Mouse (Mus musculus) embryonic fibroblast, embryonic 13.5 days (primary cell): ENCODE results near the gene Krt72. TPM values are rescaled to one million over a fixed set of nuclear protein-coding genes. Genes with fewer than 3 reads are reported as not detected.

Source experiments
- H3K27ac ChIP-seq: 2 replicates; pipeline ENCODE4 v1.5.1; 2012; ENCODE audit warnings: low read length, control low read depth, inconsistent platforms; ENCODE audit not compliant: insufficient read depth
- H3K4me1 ChIP-seq: 2 replicates; pipeline ENCODE4 v1.6.1; 2011; ENCODE audit warnings: low read length; ENCODE audit not compliant: control insufficient read depth, insufficient read depth
- H3K4me3 ChIP-seq: 2 replicates; pipeline ENCODE4 v1.5.1; 2011; ENCODE audit warnings: mild to moderate bottlenecking, control low read depth, low read length; ENCODE audit not compliant: insufficient read depth
- CTCF ChIP-seq: IDR thresholded peaks from 2 replicates; pipeline ENCODE4 v1.5.1; 2011; ENCODE audit warnings: mild to moderate bottlenecking, control low read depth, low read length, moderate library complexity, borderline replicate concordance; ENCODE audit not compliant: insufficient read depth
- POLR2A ChIP-seq: IDR thresholded peaks from 2 replicates; pipeline ENCODE4 v1.6.1; 2011; ENCODE audit warnings: low read depth, mild to moderate bottlenecking, control low read depth, low read length, moderate library complexity
- polyA plus RNA-seq: library from polyadenylated mRNA; stranded (reverse); fragments of >200 nt; gene quantifications from 2 replicates; pipeline ENCODE4 v1.2.4, GENCODE M21; 2011; ENCODE audit warnings: low read depth; ENCODE audit not compliant: missing spikeins, insufficient read length

The Krt72 gene
- polyA plus RNA-seq, result not detected in 2 replicates

DNA sequence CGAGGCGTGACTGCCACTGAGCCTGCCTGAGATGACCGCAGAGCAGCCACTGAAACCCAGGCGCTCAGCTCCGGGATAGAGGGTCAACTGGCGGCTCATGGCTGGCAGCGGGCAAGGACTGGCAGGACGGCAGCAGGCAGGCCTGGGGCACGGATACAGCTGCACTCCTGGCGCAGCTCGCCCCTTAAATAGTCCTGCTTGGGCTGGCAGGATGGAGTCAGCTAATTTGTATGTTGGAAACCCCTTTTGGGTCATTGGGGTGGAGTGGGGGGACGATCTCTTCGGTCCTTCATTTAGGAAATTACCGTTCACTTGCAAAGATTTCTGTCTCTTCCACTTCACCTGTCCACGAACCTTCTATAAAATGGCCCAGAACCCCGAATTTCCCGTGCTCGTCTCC is at the start of gene Krt72:
Gene Krt72, minus strand, starts transcription at position 101 of the 400 bp plus-strand sequence.
- TF ChIP-seq CTCF, result no peak
- TF ChIP-seq POLR2A, result no peak
- no peak within 1 kb of the TSS for H3K27ac ChIP-seq
- H3K4me3 ChIP-seq, result no peak within 1 kb of the TSS
- H3K4me1 ChIP-seq, result no peaks in the 10 kb centered on the region

DNA sequence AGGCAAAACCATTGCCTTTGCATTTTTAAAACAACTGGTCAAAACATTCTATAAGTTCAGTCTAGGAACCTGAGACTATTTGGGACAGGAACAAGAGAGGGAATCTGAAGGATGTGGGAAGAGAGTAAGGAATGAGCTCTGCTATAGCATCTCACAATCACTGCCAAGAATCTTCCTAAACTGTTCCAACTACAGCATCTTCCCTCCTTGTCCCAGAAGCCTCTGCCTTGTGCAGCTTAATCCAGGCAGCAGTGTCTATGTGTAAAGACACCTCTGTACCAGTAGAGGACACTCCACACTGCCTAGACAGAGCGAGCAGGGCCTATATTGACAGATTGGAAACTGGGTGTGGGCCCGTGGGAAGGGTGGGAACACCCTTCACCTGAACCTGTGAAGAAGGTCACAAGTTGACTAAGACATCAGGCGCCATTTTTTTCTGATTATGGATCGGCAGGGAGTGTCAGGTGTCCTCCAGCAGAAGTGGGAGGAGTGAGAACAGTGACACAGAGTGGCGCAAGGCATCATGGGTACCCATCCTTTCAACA is 48.6 kb upstream of the Krt72 start:
- H3K4me3 ChIP-seq, result no peak overlapping the region
- TF ChIP-seq CTCF (no peak), POLR2A (no peak)
- H3K4me1 ChIP-seq, result no peaks in the 10 kb centered on the region
- no peak overlapping the region for H3K27ac ChIP-seq

DNA sequence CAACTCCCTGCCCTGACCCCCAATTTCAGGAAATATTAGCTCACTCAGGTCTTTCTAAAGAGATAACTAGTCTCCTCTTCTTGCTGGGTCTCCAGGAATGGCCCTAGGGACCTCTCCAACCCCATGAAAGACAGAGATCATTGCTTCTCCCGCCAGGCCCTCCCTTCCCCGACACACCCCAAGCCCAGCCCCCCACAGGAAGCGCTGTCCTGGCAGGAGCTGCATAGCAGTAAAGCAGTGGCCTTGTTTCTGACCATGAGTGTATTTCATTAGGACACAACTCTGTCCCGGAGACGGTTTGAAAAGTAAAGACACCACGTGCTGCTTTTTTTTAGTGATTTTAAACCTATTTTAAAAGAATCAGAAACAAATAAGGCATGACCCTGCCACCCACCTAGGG is 46.9 kb upstream of the Krt72 start:
- no peak overlapping the region for H3K4me3 ChIP-seq
- TF ChIP-seq CTCF (no peak), POLR2A (no peak)
- H3K27ac ChIP-seq, result no peak overlapping the region
- no peaks in the 10 kb centered on the region for H3K4me1 ChIP-seq

DNA sequence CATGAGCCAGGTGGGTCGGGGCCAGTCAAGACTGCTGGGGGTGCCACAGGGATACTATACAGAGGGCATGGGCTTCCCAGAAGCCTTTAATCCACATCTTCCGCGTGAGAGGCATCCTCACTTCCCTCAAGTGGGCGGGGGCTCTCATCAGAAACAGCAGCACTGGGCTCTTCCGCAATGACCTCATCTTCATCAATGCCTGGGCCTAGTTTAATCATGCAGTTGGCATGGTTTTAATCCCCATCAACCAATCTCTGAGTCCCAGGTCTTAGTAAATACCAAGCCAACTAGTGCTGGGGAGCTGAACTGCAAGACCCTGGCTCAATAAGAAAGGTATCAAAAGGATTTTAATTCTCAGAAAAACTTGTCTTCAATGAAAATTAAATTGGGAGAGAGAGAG is 43.2 kb upstream of the Krt72 start:
- TF ChIP-seq POLR2A, result no peak
- no peak for TF ChIP-seq CTCF
- H3K4me3 ChIP-seq, result no peak overlapping the region
- H3K4me1 ChIP-seq, result no peaks in the 10 kb centered on the region
- no peak overlapping the region for H3K27ac ChIP-seq

DNA sequence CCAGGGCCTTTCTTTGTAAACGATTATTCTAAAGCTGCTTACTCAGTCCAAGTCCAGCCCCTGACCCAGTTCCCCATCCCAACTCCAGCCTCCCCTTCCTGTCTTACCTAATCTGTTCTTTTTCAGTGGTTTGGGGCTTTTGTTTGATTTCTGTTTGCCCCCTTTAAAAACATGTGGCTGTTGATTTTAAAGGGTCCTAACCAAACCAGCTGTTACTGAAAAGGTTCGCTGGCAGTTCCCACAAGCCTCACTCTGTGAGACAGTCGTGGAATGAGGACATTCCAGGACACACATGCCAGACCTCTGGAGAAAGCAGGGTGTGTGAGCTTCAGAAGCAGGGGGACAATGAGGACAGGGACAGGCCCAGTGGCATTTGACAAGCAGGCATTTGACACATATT is 35.5 kb upstream of the Krt72 start:
- no peaks in the 10 kb centered on the region for H3K4me1 ChIP-seq
- H3K4me3 ChIP-seq, result no peak overlapping the region
- TF ChIP-seq CTCF, result no peak
- TF ChIP-seq POLR2A, result no peak
- no peak overlapping the region for H3K27ac ChIP-seq

DNA sequence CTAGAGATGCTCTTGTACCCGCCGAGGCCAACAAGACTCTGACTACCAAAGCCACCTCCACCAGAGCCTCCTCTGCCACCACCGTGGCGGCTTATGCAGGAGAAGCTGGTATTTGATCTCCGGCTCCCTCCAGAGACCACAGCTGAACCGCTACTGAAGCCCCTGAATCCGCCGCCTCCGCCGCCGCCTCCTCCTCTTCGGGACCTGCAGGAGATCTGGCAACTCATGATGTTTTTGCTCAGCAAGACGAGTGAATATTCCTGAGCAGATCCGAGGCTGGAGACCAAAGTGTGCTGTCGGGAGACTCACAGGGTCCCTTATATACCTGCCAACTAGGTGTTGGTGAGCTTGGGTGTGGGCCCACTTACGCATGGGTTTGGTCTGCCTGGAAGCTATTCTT is 31.6 kb upstream of the Krt72 start, which contains the start of gene Krt2:
Gene Krt2, minus strand, starts transcription at position 295 of the 400 bp plus-strand sequence.
- Histone ChIP-seq H3K4me3 (no peak within 1 kb of the TSS), H3K27ac (no peak within 1 kb of the TSS), H3K4me1 (no peaks in the 10 kb centered on the region)
- no peak for TF ChIP-seq POLR2A
- no peak for TF ChIP-seq CTCF

DNA sequence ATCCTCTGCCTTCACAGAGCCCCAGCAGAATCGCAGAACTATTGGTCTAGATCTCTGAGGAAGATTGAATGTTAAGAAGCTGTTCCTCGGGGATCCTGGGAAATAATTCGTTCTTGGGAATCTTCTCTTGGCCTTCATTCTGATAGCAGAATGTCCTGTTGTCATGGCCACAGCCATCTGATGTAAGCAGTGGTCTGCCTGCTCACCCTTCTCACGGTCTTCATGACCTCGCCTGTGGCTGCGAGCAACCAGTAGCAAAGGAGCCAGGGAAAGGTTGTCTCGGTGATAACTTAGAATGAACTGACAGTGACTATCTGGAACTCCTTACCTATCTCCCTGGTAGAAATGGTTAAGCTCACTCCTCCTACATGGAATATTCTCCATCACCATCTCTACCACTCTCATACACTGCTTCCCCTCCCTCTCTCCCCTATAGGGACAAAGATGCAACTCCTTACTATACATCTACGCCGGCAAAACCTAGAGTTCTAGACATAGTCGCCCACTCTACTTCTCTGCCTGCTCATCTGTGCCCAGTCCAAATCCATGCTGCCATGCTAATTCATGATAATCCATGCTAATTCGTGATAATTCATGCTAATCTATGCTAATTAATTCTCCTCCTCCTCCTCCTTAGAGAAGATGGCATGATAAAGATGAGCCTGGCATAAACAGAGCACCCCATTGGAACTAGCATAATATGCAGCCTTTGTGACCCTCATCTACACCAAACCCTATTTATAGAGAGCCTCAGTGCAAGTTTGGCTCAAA is 17.0 kb upstream of the Krt72 start:
- H3K27ac ChIP-seq, result no peak overlapping the region
- TF ChIP-seq POLR2A (no peak), CTCF (no peak)
- H3K4me1 ChIP-seq, result no peaks in the 10 kb centered on the region
- no peak overlapping the region for H3K4me3 ChIP-seq

DNA sequence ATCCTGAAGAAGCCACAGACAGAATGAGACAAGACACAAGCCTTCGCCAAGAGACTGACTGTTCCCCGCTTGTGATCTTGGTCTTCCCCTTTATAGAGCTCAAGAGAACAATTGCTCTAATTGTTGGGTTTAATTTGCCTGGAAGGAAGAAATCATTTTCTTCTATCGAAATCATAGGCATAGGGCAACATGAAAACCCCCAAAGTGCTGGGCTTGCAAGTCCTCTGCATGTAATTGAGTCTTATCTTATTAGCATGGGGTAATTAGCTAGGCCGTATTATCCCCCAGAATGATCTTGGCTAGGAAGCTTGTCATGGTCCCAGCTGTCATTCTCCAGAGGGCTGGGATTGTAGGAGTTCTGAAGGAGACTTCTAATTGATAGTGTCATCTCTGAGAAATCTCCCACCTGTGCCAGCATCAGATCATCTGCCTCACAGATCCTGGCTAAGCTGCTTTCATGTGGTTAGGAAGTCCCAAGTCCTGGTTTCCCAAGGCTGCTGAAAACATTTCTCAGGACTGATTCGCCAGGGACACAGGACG is 16.1 kb upstream of the Krt72 start, which contains the start of gene Krt73:
Gene Krt73, minus strand, starts transcription at position 51 of the 540 bp plus-strand sequence.
- H3K27ac ChIP-seq, result no peak within 1 kb of the TSS
- TF ChIP-seq POLR2A, result no peak
- TF ChIP-seq CTCF, result no peak
- H3K4me3 ChIP-seq, result no peak within 1 kb of the TSS
- no peaks in the 10 kb centered on the region for H3K4me1 ChIP-seq

DNA sequence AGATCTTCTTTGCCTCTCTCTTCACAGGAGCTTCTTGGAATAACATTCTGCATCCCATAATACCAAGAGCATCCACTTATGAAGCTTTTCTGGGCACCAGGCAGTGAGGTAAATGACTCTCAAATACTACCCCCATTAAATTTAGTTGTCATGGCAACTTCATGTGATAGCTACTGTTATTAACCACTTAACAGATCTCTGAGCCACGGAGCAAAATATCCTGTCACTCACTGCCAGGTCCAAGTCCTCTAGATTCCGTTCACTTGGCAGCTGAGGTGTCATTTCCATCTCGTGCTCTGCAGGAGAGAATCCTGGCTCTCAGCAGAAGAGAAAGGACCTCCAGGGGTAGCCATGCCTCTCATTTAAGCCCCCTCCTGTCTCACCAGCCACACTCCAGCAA is 4.6 kb upstream of the Krt72 start:
- Histone ChIP-seq H3K27ac (no peak overlapping the region), H3K4me1 (no peaks in the 10 kb centered on the region), H3K4me3 (no peak overlapping the region)
- TF ChIP-seq POLR2A (no peak), CTCF (no peak)

DNA sequence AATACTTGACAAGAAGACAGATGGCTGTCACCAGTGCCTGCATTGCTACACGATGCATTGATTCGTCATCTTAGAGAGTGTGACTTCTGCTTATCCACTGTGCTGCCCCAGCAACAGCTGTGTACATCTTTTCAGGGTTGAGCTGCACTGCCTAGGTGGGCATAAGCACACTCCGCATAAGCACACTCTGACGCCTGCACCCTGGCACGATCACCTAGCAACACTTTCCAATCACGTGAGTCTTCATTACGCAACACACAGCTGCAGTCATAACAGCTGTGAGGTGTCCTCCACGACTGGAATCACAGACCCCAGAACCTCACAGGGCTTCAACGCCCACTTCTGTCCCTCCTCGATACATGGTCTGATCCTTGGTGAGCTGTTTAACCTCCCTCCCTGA is 12.8 kb downstream of the Krt72 start:
- no peaks in the 10 kb centered on the region for H3K4me1 ChIP-seq
- TF ChIP-seq POLR2A, result no peak
- TF ChIP-seq CTCF, result no peak
- no peak overlapping the region for H3K4me3 ChIP-seq
- H3K27ac ChIP-seq, result no peak overlapping the region
